In genomic region chr10:106763785-106764184, GRCm38 (mm10) we compare ENCODE assay signal across 17 mouse cellular contexts.
"Had no signal": no experiment of that assay in that cellular context is flagged by ENCODE, and none has a peak within 500 bp of the region (broad histone marks: within the 10 kb centered on the region; RNA-seq: fewer than 3 reads in every experiment).

No protein-coding gene starts in this region.

- H3K36me3 ChIP-seq: liver, embryonic 13.5 days; liver, embryonic 15.5 days; lung, embryonic 15.5 days; midbrain, embryonic 12.5 days; neural tube, embryonic 12.5 days had no signal

- H3K9ac ChIP-seq: liver, embryonic 13.5 days; liver, embryonic 15.5 days; liver, postnatal 0 days; lung, embryonic 15.5 days; midbrain, embryonic 12.5 days; neural tube, embryonic 12.5 days had no signal

- H3K9me3 ChIP-seq: liver, embryonic 15.5 days; lung, embryonic 15.5 days; midbrain, embryonic 12.5 days; neural tube, embryonic 12.5 days had no signal

- H3K4me2 ChIP-seq: liver, embryonic 13.5 days; liver, embryonic 15.5 days; lung, embryonic 15.5 days; midbrain, embryonic 12.5 days; neural tube, embryonic 12.5 days had no signal

- H3K27me3 ChIP-seq: liver, embryonic 13.5 days; liver, embryonic 15.5 days; lung, embryonic 15.5 days; megakaryocyte, embryonic 14.5 days; midbrain, embryonic 12.5 days; neural tube, embryonic 12.5 days had no signal

- H3K4me3 ChIP-seq: liver, embryonic 13.5 days; liver, embryonic 15.5 days; lung, embryonic 15.5 days; megakaryocyte, embryonic 14.5 days; midbrain, embryonic 12.5 days; neural tube, embryonic 12.5 days had no signal

- H3K27ac ChIP-seq: liver, embryonic 13.5 days; liver, embryonic 15.5 days; lung, embryonic 15.5 days; macrophage; midbrain, embryonic 12.5 days; neural tube, embryonic 12.5 days had no signal

- H3K4me1 ChIP-seq: liver, embryonic 13.5 days; liver, embryonic 15.5 days; lung, embryonic 15.5 days; megakaryocyte, embryonic 14.5 days; midbrain, embryonic 12.5 days; neural tube, embryonic 12.5 days had no signal

- DNase-seq: liver, embryonic 13.5 days; liver, postnatal 0 days; lung, postnatal 14 days; lung, postnatal 36 days; midbrain, embryonic 14.5 days; right cerebral cortex, postnatal 14 days; thymus, adult 18-20 months; thymus, postnatal 25 days; thymus, postnatal 4 days had no signal

- ATAC-seq: liver, postnatal 0 days; lung, postnatal 0 days; midbrain, embryonic 16.5 days had no signal
